Mouse (Mus musculus): ENCODE measurements at regions not wholly inside any gene's neighbourhood (a gene's known extent, or its start where the extent isn't known, plus 50 kb on each side); places are given as distances from the start of the nearest gene placed in this dataset.

DNA sequence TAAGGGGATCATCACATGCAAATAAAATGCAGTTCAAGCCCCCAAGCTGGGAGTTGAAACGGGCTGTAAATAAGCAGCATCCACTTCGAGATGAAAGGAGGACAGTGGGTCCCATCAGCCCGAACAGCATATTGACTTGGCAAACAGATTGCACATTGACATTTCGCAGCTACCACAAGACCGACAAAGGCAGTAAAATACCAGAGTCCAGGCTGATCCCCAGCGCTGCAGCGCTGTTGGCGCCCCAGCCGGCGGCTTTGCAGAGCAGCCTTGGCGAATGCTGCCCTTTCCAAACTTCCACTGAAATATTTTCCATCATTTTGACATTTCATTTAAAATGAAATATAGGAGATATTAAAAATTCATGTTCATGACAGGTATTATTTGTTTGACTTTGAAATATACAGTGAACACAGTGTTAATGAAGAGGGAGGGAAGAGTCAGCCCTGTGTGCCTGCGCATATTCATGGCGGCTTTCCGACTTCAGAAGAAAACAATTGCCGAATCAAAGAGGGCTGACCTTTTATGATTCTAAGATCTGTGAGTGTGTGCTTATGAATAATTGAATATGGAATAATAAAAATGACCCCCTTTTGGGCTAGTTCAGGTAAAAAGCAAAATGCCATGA is 98.4 kb downstream of the Sqor start:
- no peak for DNase-seq (ENCODE audit: extremely low spot score in 1 of 2, low spot score in 1 of 2)

DNA sequence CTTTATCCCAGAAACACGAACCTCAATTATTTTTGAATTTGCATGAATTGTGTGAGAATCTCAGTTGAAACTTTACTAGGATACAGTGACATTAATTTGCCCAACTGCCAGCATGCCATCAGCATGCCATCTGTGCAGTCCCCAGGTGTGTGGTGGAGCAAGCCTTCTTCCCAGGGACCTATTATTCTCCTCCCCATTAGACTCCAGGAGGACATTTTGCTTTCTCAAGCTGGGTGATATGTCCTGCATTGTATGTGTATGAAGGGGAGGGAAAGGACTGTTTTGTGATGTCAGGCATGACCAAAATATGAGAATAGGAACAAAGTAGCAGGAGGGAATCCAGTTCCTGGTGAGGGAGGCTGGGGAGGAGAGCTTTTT is 98.9 kb downstream of the Sqor start:
- no peak for DNase-seq (ENCODE audit: extremely low spot score in 1 of 2, low spot score in 1 of 2)

DNA sequence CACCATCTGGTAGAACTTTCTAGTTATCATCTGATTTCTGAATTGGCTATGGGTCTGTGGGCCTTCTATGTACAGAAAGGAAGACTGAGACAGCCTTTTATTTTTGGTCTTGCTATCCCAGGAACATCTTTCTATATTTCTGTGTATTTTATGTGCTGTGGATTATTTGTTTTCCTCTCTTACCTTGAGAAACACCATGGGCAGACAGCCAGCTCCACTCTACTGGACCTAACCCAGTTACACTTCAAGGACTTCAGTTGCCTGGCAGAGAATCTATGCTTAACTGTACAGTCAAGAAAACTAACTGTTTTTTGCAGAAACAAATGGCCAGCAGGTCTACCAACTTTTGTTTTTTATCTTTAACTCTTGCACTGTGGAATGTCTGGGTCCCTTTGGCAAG is 122.1 kb downstream of the Sqor start:
- DNase-seq (ENCODE audit: extremely low spot score in 1 of 2, low spot score in 1 of 2), result no peak

DNA sequence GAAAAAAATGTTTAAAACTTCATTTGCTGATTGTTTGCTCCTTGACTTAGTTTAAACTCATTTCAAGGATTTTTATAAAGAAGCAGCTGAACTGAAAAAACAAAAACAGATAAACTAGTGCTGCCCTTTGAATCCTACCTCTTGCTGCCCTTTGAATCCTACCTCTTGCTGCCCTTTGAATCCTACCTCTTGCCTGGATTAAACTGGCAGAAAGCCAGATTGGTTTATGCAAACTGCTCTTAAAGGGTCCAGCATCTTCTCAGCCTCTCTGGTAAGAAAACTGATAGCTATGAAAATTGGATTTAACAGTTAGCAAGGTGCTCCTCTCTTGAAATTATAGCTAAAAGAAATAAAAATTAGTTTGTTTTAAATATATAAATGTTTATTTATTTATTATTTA is 122.5 kb downstream of the Sqor start:
- no peak for DNase-seq (ENCODE audit: extremely low spot score in 1 of 2, low spot score in 1 of 2)

DNA sequence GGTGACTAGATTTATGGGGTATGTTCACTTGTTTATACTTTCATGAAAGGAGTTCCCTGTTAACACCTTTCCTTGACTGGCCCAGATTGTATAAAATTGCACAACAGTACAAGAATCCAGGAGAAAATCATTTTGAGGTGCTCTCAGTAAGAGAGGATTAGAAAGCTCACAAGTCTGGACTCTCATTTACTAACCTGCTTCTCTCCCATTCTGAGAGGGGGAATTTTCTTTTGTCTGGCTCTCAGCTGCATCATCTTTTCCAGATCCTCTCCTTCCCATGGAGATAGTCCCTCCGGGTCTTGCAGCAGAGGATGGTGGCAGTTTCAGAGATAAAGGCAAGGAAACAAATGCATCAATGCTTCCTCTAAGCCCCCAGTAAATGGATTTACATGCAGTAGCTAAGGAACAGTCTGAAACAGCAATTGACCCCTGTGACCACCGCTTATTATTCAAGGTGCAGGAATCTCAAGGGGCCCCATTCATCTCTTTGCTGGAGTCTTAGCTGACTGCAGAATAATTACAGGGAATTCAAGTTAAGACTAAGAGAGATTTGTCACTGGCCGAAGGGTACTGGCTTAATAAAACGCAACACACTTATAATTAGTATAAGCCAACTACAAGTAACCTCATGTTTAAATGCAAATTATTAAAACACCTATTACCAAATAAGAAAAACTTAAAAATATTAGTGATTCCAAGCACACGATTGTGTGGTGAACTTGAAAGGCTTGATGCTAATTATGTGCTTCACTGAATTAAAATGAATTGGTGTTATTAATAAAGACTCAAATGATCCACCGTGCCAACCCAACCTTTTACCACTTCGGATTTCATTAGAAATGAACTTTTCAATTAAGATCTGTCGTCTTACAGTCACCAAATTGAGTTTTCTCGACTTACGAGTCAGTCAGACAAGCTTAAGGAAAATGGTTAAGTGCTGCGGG is 140.4 kb downstream of the Sqor start:
- DNase-seq (ENCODE audit: extremely low spot score in 1 of 2, low spot score in 1 of 2), result no peak

DNA sequence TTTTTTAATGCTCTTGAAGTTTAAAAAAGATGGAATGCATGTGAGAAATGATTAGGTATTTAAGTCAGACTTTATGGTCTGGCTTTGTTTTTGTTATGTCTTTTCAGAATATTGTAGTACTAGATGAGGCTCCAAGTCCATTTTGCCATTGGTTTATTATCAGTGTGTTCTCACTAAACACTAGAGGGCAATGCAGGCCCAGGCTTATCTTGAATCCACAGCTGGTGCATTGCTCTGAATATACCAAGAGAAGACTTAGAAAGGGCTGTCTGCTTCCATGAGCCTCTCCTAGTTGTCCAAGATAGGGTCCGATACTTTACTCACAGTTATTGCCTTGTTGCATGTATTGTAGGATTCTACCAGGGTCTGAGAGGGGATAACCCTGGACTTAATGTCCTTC is 151.7 kb downstream of the Sqor start:
- peak in 1 of 2 experiments; percentile 21 for DNase-seq (ENCODE audit: extremely low spot score in 1 of 2, low spot score in 1 of 2)

DNA sequence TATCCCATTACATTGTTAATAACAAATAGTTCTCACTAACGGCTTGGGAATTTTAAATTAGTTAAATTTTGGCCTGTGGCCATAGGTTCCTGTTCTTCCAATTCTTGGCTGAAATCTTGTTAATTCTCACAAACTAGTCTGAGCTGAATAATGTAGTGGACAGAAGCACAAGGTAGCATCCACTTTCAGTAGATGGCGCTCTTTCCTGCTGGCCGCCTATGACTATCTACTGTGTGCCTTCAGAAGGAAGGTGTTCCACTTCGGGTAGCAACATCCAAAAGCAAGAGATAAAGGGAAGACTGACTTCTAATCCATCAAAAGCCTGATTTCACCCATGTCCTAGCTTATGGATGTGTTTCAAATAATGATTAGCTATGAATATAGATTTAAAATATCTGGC is 172.9 kb downstream of the Sqor start:
- peak in 1 of 2 experiments; percentile 18 for DNase-seq (ENCODE audit: extremely low spot score in 1 of 2, low spot score in 1 of 2)

DNA sequence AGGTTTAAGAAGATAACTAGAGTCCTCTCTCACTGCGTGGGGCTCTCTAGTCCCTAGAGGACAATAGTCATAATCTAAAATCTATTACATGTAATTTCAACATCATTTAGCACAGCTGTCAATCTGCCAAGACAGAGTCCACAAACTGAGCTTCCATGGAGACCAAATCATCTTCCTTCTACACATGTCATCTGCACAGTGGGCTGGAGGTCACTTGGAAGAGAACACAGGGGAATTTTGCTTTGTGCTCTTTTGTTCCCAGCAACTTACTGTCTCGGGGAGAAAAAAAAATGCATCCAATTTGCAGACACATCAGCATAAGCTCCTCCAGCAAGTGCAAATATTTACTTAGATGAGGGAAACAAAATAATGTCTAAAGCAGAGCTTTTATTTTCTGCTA is 179.8 kb downstream of the Sqor start:
- no peak for DNase-seq (ENCODE audit: extremely low spot score in 1 of 2, low spot score in 1 of 2)

DNA sequence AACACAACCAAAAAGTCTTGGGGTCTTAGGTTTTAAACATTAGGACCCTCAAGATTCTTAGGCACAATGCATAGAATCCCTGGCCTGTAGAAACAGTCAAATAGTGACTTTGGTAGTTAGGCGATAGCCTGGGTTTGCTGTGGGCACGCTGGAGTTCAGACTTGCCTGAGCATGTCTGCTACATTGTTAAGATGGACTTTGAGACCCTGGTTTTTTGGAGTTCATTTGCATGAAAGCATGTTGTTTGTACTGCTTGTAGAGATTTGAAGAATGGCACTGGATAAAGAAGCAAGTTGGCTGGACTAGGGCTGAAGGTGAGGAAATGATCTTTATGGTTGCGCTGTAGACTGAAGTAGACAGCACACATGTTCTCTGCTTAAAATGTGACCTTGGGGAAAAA is 180.9 kb downstream of the Sqor start:
- no peak for DNase-seq (ENCODE audit: extremely low spot score in 1 of 2, low spot score in 1 of 2)

DNA sequence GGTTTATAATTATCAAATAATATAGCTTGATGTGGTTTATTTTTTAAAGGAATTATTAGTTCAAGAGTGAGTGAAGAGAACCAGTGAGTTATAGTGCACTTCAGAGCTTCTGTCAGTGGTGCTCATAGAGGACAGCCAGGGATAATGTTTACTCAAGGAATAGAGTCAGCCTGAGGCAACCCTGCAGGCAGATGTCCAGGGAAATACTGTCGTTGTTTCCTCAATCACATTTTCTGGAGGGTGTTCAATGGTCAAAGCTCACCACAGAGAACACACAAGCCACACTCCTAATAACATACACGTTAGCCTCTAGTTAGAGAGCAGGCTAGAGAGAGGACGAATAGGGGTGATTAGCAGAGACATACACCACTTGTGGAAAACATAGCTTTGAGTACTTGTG is 184.0 kb downstream of the Sqor start:
- DNase-seq (ENCODE audit: extremely low spot score in 1 of 2, low spot score in 1 of 2), result no peak

DNA sequence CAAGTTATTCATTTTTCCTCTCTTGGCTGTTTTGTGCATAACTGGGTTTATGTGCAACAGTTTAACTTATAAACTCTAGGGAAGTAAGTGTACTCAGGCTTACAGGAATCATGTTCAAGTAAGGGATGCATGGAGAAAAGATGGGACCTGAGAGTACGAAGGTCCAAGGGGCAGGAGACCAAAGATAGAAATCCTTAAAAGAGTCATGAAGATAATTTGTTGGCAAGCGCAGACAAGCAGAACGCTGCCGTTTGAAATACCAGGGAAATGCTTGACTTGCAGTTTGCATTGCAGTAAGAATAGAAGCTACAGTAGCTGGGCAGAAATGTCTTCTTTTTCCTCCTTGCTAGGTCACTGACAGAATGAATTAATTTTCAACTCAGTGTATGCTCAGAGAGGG is 196.7 kb downstream of the Sqor start:
- no peak for DNase-seq (ENCODE audit: extremely low spot score in 1 of 2, low spot score in 1 of 2)

DNA sequence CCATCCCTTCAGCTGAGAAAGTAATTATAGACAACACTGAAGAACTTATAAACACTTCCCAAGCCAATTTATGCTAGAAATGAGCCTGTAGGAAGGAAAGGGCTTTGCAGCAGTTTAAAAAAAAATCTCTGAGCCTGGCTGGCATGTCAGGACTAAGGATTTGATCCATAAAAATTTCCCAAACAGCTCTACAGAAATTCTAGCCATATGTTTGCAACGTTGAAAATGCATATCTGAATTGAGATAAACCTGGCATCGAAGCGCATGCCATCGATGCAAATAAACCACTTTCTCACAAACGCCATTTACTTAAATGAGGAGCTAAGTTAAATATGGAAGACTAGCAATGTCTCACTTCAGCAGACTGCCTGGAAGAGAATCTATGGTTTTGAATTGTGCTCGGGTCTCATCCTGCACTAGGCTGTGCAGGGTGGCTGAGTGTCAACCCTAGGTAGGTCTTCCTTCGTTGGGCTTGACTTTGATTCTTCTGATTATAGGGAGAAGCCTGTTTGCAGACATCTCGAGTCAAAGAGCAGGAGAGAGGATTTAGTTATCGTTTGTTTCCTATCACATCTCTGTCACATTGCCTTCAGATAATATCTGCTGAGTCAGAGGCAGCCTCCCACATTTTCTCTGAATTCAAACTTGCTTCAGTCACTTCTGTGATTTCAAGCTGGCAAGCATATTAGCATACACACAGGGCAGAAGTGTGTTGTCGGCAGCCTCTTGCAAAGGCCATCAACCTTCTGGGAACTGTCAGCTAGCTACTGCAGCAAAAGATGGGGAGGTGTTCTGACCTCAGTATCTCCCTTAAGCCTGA is 204.0 kb downstream of the Sqor start:
- DNase-seq (ENCODE audit: extremely low spot score in 1 of 2, low spot score in 1 of 2), result no peak

All from layer of hippocampus, postnatal 25 days (tissue).